Mouse (Mus musculus) thymus, postnatal 25 days (tissue): Measurements from ENCODE around the gene Arhgef11.

Experiments used
- DNase-seq: peaks from one replicate; pipeline ENCODE4 v3.0.0; 2022

The Arhgef11 gene

DNA sequence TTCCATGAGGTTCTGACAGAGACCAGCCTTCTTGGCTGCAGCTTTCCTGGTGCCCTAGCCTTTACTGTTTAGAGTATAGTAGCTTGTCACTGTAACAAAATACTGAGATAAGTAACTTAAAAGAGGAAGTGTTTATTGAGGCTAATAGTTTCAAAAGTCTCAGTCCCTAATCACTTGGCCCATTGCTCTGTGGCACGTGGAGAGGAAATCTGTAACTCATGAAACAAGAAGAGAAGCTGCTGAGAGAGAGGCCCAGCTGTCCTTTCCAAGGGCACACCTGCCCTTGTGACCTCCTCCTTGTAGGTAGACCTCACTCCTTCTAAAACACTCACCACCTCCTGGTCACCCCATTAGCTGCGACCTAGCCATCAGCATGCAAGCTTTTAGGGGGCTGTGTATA, 101.2 kb downstream of the Arhgef11 start:
- DNase-seq, result no peak

GRCm38 (mm10) chr3:87724556-87724955, 107.2 kb downstream of the Arhgef11 start:
- DNase-seq, result no peak

DNA sequence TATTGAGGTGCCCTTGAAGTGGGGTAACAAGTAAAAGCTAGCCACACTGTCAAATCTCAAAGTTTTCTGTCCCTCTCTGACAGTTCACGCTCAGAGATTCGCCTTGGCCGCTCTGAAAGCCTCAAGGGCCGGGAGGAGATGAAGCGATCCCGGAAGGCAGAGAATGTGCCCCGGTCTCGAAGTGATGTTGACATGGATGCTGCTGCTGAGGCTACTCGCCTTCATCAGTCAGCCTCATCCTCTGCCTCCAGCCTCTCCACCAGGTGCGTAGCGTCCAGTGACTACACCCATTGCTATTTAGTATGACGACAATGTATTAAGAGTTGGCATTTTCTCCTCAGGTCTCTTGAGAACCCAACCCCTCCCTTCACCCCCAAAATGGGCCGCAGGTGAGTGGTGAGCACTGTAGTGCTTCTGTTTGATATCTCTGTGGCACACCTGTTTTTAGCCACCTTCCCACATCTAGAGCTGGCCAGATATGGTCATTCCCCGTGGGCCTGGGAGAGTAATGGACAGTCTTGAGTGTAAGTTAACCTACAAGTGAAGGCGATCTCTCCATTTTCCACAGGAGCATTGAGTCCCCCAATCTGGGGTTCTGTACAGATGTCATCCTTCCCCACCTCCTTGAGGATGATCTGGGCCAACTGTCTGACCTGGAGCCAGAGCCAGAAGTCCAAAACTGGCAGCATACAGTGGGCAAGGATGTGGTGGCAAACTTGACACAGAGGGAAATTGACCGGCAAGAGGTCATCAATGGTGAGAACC, 108.2 kb downstream of the Arhgef11 start:
- DNase-seq, result no peak

DNA sequence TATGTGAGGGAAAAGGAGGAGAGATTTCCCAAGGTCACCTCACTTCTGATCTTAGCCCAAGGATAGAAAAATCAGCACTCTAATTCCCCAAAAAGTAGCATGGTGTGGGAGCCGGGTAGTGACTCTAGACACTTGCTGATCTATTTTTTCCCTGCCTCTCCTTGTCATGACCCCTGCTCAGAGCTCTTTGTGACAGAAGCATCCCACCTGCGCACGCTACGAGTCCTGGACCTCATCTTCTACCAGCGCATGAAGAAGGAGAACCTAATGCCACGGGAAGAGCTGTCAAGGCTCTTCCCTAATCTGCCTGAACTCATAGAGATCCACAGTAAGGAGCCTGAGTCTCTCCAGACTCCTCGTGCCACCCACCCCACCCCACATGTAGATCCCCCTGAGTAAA, 108.8 kb downstream of the Arhgef11 start:
- DNase-seq, result no peak

- no peak for DNase-seq
Measured at GRCm38 (mm10) chr3:87728696-87729095, 111.3 kb downstream of the Arhgef11 start.

- DNase-seq, result no peak
Measured at GRCm38 (mm10) chr3:87733098-87733497, 115.7 kb downstream of the Arhgef11 start.

- DNase-seq, result no peak
Measured at GRCm38 (mm10) chr3:87733984-87734761, 116.8 kb downstream of the Arhgef11 start.

DNA sequence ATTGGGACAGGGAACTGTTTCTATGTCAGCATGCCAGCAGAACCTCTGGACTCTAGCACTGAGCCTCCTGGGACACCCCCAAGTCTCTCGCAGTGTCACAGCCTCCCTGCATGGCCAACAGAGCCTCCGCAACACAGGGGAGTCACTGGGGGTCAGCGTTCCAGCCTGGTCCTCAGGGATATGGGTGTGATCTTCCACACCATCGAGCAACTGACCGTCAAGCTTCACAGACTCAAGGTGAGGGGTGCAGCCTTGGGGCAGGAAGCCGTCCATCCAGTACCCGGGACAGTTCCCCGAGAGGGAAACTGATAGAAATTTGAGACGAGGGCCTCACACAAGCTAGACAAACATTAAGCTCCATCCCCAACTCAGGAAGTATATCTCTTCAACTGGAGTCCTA, 118.0 kb downstream of the Arhgef11 start:
- DNase-seq, result no peak

DNA sequence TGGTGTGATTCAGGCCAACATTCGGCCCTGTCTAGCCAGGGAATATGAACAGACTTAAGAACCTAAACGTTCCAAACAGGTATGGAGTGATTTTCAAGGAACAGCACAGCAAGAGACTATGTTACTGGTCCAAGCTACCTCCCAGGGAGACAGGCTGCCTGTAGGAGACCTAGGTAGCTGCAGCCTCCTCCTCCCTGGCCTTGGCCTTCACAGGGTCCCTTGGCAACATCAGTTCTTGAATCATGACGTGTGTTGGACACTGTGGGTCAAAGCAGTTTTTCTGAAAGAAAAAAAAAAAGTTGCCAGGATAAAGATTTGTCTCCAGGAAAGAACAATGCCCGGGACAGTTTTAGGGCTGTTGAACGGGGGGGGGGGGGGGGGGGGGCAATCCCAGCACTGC, 121.5 kb downstream of the Arhgef11 start:
- DNase-seq, result no peak

- DNase-seq, result no peak
Measured at GRCm38 (mm10) chr3:87742013-87742412, 124.7 kb downstream of the Arhgef11 start.

- DNase-seq, result peak; percentile 69
Measured at GRCm38 (mm10) chr3:87742735-87743134, 125.4 kb downstream of the Arhgef11 start.

DNA sequence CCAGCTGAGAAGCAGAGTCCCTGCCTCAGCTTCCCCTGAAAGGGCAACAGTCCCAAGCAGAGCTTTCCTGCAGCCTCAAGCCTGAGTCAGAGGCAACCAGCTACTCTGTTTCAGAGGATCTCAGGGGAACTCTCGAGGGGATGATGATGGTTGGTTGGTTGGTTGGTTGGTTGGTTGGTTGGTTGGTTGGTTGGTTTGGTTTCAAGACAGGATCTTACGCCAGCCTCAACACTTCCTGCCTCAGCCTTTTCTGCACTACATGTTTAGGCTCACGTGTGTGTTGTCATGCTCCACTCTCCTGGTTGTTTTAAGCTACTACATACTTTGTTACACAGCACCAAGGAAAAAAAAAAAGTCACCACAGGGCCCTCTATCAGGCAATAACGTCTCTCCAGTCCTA, 126.6 kb downstream of the Arhgef11 start:
- no peak for DNase-seq

DNA sequence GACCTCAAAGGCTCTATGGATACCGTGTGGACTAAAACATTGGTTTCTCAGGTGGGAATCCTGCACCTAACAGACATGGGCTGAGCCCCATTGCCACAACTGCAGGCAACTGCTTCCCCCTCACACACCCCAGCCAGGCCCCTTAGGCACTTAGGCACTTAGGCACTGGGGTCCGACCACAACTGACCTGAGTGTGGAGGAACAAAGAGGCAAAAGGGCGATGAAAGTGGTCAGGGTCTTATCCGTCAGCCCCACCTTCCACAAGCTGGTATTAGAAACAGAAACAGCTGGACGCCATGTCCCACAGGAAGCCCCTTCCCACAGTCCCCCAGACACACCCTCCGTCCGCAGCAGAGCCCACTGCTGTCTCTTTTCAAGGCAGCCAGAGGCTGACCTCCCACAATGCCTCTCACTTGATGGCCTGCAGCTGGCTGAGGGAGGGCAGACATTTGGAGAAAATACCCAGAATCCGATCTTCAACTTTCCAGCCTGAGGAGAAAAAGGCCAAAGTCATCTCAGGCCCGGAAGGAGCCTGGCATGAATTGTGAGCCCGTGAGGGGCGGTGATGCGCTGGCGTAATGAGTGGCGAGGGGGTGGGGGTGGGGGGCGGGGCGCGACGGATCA, 127.8 kb downstream of the Arhgef11 start:
- no peak for DNase-seq

DNA sequence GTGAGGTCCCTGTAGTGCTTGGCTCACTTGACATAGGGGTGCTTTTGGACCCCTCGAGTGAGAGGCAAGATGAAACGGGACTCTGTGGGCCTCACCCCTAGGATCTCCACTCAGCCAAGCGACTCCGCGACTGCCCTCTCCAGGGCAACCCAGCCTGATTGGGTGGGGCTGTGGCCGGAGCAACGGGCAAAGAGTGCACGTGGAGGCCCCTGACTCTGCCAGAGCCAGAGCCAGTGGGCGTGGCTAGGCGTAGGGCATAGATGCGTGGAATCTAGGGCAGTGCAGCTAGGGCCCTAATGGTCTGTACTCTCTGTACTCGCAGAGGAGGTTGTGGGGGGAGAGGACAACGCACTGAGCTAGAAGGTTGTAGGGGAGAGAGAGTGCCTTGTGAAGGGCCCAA, 131.1 kb downstream of the Arhgef11 start, which contains the start of gene Lrrc71:
TSS of gene Lrrc71 (minus strand) at position 195 of the 400 bp plus-strand sequence.
- DNase-seq, result no peak

DNA sequence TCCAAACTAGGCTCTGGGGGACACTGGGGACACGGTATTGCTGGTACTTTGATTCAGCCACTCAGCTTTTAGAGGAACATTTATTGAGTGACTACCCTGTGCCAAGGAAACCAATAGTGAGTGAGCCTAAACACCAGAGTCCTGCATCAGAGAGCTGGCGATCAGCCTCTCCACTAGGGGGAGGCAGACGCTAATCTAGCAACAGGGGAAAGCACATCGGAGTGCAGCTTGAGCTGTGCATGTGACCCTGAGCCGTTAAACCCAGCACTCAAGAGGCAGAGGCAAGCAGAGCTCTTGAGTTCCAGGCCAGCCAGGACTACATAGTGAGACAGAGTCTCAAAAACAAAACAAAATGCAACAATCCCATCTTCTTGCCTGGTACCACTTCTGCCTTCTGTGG, 131.7 kb downstream of the Arhgef11 start:
- peak; percentile 58 for DNase-seq

GRCm38 (mm10) chr3:87749977-87750376, 132.6 kb downstream of the Arhgef11 start:
- no peak for DNase-seq

- no peak for DNase-seq
Measured at GRCm38 (mm10) chr3:87752567-87752966, 135.2 kb downstream of the Arhgef11 start.

DNA sequence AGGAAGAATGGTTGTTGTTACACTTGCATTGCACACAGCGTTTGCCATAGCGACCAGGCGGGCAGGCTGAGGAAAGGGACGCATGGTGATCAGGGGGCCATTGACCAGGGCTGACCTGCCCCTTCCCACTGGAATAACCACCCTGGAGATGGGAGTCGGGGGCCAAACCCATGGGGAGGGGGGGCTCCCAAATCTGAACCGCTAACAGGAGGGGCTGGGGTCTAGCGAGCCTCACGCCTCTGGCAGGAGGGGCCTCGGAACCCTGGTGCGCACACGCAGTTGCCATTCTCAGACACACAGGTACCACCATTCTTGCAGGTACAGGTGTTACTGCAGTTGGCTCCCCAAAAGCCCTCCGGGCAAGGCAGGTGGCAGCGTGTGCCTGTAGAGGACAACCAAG, 136.5 kb downstream of the Arhgef11 start:
- no peak for DNase-seq

DNA sequence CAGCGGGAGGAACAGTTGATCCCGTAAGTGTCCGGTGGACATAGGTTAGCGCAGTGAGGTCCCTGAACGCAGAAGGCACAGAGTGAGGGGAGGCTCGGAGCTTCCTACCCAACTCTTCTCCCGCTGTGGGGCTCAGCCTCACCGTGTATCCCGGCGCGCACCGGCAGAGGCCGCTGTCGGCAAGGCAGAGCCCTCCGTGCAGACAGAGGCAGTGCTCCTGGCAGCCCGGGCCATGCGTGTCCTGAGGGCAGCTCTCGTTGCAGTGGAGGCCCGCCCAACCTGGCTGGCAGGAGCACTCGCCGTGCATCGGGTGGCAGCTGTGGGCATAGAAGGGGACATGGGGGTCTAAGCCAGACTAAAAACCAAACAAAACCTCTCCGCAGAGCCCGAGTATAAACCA, 138.6 kb downstream of the Arhgef11 start:
- DNase-seq, result peak; percentile 88

- DNase-seq, result no peak
Measured at GRCm38 (mm10) chr3:87756488-87756887, 139.1 kb downstream of the Arhgef11 start.

DNA sequence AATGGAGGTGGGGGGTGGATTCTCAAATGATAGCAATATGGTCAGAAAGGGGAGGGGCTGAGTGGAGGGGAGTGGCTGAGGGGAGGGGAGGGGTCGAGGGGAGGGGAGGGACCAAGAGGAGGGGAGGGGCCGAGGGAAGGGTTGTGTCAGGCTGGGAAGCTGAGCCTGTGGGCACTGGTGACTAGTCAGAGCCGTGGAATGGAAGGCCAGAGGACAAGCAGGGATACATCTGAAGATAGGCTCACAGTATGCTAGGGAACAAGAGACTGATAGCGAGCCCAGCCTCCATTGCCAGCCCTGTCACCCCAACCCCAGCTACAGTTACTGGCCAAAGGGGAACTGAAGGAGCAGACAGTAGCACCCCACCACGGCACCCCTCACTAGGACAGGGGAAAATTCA, 141.3 kb downstream of the Arhgef11 start:
- DNase-seq, result no peak

- no peak for DNase-seq
Measured at GRCm38 (mm10) chr3:87761408-87762375, 144.3 kb downstream of the Arhgef11 start.

DNA sequence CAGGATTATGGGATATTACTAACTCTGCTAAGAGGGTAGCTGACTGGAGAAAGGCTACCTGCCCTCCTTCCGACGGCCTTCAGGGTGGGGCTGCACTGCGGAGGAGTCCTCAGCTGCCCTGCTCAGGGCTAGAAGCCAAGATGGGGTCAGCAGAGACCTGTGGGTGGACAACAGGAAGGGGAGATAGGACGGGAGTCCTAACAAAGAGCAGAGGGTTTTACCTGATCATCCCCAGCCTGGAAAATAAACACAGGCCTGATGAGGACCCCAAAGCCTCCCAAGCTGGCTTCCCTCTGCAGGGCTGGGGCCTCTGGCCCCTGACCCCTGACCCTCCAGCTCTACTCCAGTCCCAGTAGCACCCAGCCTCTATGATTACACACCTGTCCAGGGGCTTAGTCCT, 145.8 kb downstream of the Arhgef11 start:
- no peak for DNase-seq
